Mouse (Mus musculus) megakaryocyte, embryonic 14.5 days (primary cell): Measurements from ENCODE around the gene Plekhs1.

Source experiments
- FLI1 ChIP-seq: IDR thresholded peaks from 2 replicates; pipeline ENCODE4 v1.6.1; 2012; ENCODE audit warnings: low read length, inconsistent platforms, mixed read lengths
- GATA1 ChIP-seq: IDR thresholded peaks from 3 replicates; pipeline ENCODE4 v1.6.1; 2012; ENCODE audit warnings: mixed read lengths, low read length, inconsistent platforms, borderline replicate concordance

DNA sequence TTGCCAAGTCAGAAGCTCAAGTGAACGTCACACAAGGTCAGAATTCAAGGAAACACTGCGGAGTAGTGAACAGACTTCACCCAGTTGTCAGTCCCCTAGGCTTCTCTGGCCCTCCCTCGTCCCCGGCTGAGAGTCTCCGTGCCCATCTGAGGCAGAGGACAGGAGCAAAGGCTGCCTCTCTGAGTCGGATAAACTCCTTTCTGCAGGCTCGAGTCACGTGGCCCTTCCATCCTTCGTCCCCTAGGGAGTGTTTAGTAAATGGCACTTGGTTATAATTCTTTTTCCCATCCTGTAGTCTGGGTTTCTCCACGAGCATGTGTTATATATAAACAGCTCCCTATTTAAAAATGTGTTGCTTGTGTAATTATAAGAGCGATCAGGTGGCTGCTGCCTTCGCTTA, 38.1 kb upstream of the Plekhs1 start:
- no peak for TF ChIP-seq GATA1
- no peak for TF ChIP-seq FLI1
